Mouse (Mus musculus) megakaryocyte, embryonic 14.5 days (primary cell): Measurements from ENCODE around the gene Myo1e.

Experiments
- FLI1 ChIP-seq: IDR thresholded peaks from 2 replicates; pipeline ENCODE4 v1.6.1; 2012; ENCODE audit warnings: low read length, inconsistent platforms, mixed read lengths
- GATA1 ChIP-seq: IDR thresholded peaks from 3 replicates; pipeline ENCODE4 v1.6.1; 2012; ENCODE audit warnings: mixed read lengths, low read length, inconsistent platforms, borderline replicate concordance

DNA sequence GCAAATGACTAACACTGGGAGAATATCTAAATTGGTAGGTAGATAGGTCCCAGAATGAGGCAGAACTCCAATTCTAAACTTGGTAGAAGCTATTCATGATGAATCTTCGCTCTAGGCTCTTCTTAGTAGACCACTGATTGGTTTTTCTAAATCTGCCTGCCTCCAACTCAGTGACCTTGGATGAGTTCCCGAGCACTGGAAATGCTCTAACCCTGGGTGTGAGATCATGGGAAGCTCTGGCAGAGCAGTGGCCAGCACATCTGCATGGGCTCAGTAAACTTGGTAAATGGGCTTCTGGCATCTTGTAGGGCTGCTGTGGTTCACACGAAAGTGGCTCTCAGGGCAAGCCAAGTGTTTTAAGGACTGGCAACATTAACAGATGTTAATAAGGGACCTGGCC is 199.4 kb downstream of the Myo1e start:
- TF ChIP-seq GATA1 (no peak), FLI1 (no peak)
